Mouse (Mus musculus) kidney, embryonic 14.5 days (tissue): ENCODE measurements around the gene Tenm4. TPM values are rescaled to one million over a fixed set of nuclear protein-coding genes. Genes with fewer than 3 reads are reported as not detected.
A peak's percentile ranks its signal among the peaks of the same experiment; 100 is the strongest.

Source experiments
- ATAC-seq: fragments of 200-750 bp; cut with Nextera tagmentation; 2 replicates; pipeline ENCODE4 v1.8.0; 2017; ENCODE audit warnings: moderate number of reproducible peaks, mild to moderate bottlenecking, moderate TSS enrichment, moderate library complexity; ENCODE audit not compliant: low FRiP score, low TSS enrichment
- H3K27ac ChIP-seq: fragments of 300-500 bp; sonication (generic); 2 replicates; pipeline ENCODE4 v1.5.1; 2014; ENCODE audit warnings: low read depth, mild to moderate bottlenecking, low read length, moderate library complexity, mixed read lengths
- H3K27me3 ChIP-seq: fragments of 300-500 bp; sonication (generic); 2 replicates; pipeline ENCODE4 v1.6.1; 2014; ENCODE audit warnings: mild to moderate bottlenecking, low read length; ENCODE audit not compliant: control insufficient read depth, insufficient read depth
- H3K36me3 ChIP-seq: fragments of 300-500 bp; sonication (generic); 2 replicates; pipeline ENCODE4 v1.6.1; 2014; ENCODE audit warnings: low read length, mixed read lengths; ENCODE audit not compliant: control insufficient read depth, insufficient read depth
- H3K4me1 ChIP-seq: fragments of 300-500 bp; sonication (generic); 2 replicates; pipeline ENCODE4 v1.6.1; 2014; ENCODE audit warnings: low read length, mixed read lengths; ENCODE audit not compliant: control insufficient read depth, insufficient read depth
- H3K4me2 ChIP-seq: fragments of 300-500 bp; sonication (generic); replicated peaks from 2 replicates; pipeline ENCODE4 v1.6.1; 2014; ENCODE audit warnings: low read depth, mild to moderate bottlenecking, low read length
- H3K4me3 ChIP-seq: fragments of 300-500 bp; sonication (generic); 2 replicates; pipeline ENCODE4 v1.5.1; 2014; ENCODE audit warnings: mild to moderate bottlenecking, low read length
- H3K9ac ChIP-seq: fragments of 300-500 bp; sonication (generic); 2 replicates; pipeline ENCODE4 v1.6.1; 2014; ENCODE audit warnings: low read depth, mild to moderate bottlenecking, low read length, moderate library complexity
- H3K9me3 ChIP-seq: fragments of 300-500 bp; sonication (generic); 2 replicates; pipeline ENCODE4 v1.6.1; 2016; ENCODE audit warnings: low read length; ENCODE audit not compliant: control insufficient read depth
- WGBS: fragments of 180-500 bp; shearing (Covaris S2); extraction: QIAGEN DNeasy Blood & Tissue Kit; methylation state at CpG from one replicate; pipeline ENCODE4 v1.1.7; 2014; 5-methylcytosine and 5-hydroxymethylcytosine counted together
- polyA plus RNA-seq: library from polyadenylated mRNA; unstranded; fragments of >200 nt; fragmentation: Nextera tagmentation; extraction: Ambion mirVana; gene quantifications from 2 replicates; pipeline ENCODE4 v1.2.1, GENCODE M21; 2014

The Tenm4 gene
- polyA plus RNA-seq, 1 experiment from 2014 or later, result 51.0 TPM

- peak; percentile 70; the same call in 1 of the 2 replicates for ATAC-seq
- H3K27me3 ChIP-seq, result no peaks in the 10 kb centered on the region
- 52% methylated on average over 6 of the region's 6 CpGs for WGBS
- H3K4me1 ChIP-seq, result peaks cover 8% of the 10 kb centered on the region; the same call in 1 of the 2 replicates
- no peak overlapping the region for H3K9ac ChIP-seq
- H3K4me2 ChIP-seq, result no peak overlapping the region
- no peak overlapping the region for H3K4me3 ChIP-seq
- H3K36me3 ChIP-seq, result no peaks in the 10 kb centered on the region
- H3K9me3 ChIP-seq, result no peaks in the 10 kb centered on the region
- H3K27ac ChIP-seq, result peak overlapping the region; percentile 78
These were observed 318.5 kb downstream of the Tenm4 start for GRCm38 (mm10) chr7:96489348-96490076.

GRCm38 (mm10) chr7:96491896-96492295, 320.9 kb downstream of the Tenm4 start:
- ATAC-seq, result no peak; the same call in 1 of the 2 replicates
- no peak overlapping the region for H3K4me3 ChIP-seq
- H3K9ac ChIP-seq, result no peak overlapping the region
- H3K4me1 ChIP-seq, result peaks cover 8% of the 10 kb centered on the region; the same call in 1 of the 2 replicates
- WGBS, result 48% methylated on average over 2 of the region's 2 CpGs
- no peaks in the 10 kb centered on the region for H3K27me3 ChIP-seq
- peak overlapping the region; percentile 57; the same call in 1 of the 2 replicates for H3K27ac ChIP-seq
- H3K4me2 ChIP-seq, result no peak overlapping the region
- H3K36me3 ChIP-seq, result no peaks in the 10 kb centered on the region
- no peaks in the 10 kb centered on the region for H3K9me3 ChIP-seq

GRCm38 (mm10) chr7:96492696-96493095, 321.6 kb downstream of the Tenm4 start:
- no peaks in the 10 kb centered on the region for H3K9me3 ChIP-seq
- no peak overlapping the region for H3K9ac ChIP-seq
- H3K27me3 ChIP-seq, result no peaks in the 10 kb centered on the region
- peaks cover 8% of the 10 kb centered on the region; the same call in 1 of the 2 replicates for H3K4me1 ChIP-seq
- no peak overlapping the region for H3K4me2 ChIP-seq
- no peak overlapping the region for H3K4me3 ChIP-seq
- no peaks in the 10 kb centered on the region for H3K36me3 ChIP-seq
- whole genome bisulfite sequencing, result 88% methylated on average over 7 of the region's 7 CpGs
- H3K27ac ChIP-seq, result no peak overlapping the region
- no peak for ATAC-seq

- 67% methylated on average over 16 of the region's 16 CpGs for WGBS
- Histone ChIP-seq H3K27ac (no peak overlapping the region), H3K27me3 (no peaks in the 10 kb centered on the region), H3K4me3 (no peak overlapping the region), H3K36me3 (no peaks in the 10 kb centered on the region), H3K4me2 (no peak overlapping the region), H3K9me3 (no peaks in the 10 kb centered on the region), H3K9ac (no peak overlapping the region), H3K4me1 (peaks cover 8% of the 10 kb centered on the region; the same call in 1 of the 2 replicates)
- ATAC-seq, result no peak
These were observed 323.0 kb downstream of the Tenm4 start for GRCm38 (mm10) chr7:96494057-96494456.

GRCm38 (mm10) chr7:96500108-96500507, 329.1 kb downstream of the Tenm4 start:
- 85% methylated on average over 5 of the region's 5 CpGs for WGBS
- H3K36me3 ChIP-seq, result no peaks in the 10 kb centered on the region
- no peak overlapping the region for H3K9ac ChIP-seq
- no peak overlapping the region for H3K27ac ChIP-seq
- no peak for ATAC-seq
- no peaks in the 10 kb centered on the region for H3K27me3 ChIP-seq
- no peak overlapping the region for H3K4me3 ChIP-seq
- peaks cover 7% of the 10 kb centered on the region; the same call in 1 of the 2 replicates for H3K4me1 ChIP-seq
- H3K9me3 ChIP-seq, result no peaks in the 10 kb centered on the region
- H3K4me2 ChIP-seq, result no peak overlapping the region

- no peaks in the 10 kb centered on the region for H3K36me3 ChIP-seq
- no peak overlapping the region for H3K4me2 ChIP-seq
- H3K27me3 ChIP-seq, result no peaks in the 10 kb centered on the region
- 81% methylated on average over 4 of the region's 4 CpGs for WGBS
- H3K9me3 ChIP-seq, result no peaks in the 10 kb centered on the region
- H3K9ac ChIP-seq, result no peak overlapping the region
- peaks cover 7% of the 10 kb centered on the region; the same call in 1 of the 2 replicates for H3K4me1 ChIP-seq
- H3K27ac ChIP-seq, result no peak overlapping the region
- H3K4me3 ChIP-seq, result no peak overlapping the region
- no peak for ATAC-seq
These were observed 329.8 kb downstream of the Tenm4 start for GRCm38 (mm10) chr7:96500797-96501196.

- WGBS, result 35% methylated on average over 11 of the region's 11 CpGs
- no peak overlapping the region for H3K4me3 ChIP-seq
- peak; percentile 55 for ATAC-seq
These were observed 331.4 kb downstream of the Tenm4 start for GRCm38 (mm10) chr7:96502321-96502973.

GRCm38 (mm10) chr7:96505538-96505937, 334.5 kb downstream of the Tenm4 start:
- no peak overlapping the region for H3K9ac ChIP-seq
- no peak overlapping the region for H3K4me3 ChIP-seq
- no peaks in the 10 kb centered on the region for H3K9me3 ChIP-seq
- H3K27ac ChIP-seq, result no peak overlapping the region
- H3K27me3 ChIP-seq, result no peaks in the 10 kb centered on the region
- no peaks in the 10 kb centered on the region for H3K36me3 ChIP-seq
- no peak for ATAC-seq
- H3K4me1 ChIP-seq, result peaks cover 12% of the 10 kb centered on the region; the same call in 1 of the 2 replicates
- 74% methylated on average over 6 of the region's 6 CpGs for WGBS
- no peak overlapping the region for H3K4me2 ChIP-seq

More at GRCm38 (mm10) chr7:96502321-96502973, 331.4 kb downstream of the Tenm4 start:
- Histone ChIP-seq H3K9me3 (no peaks in the 10 kb centered on the region), H3K4me2 (no peak overlapping the region), H3K9ac (no peak overlapping the region), H3K36me3 (no peaks in the 10 kb centered on the region), H3K4me1 (peaks cover 7% of the 10 kb centered on the region; the same call in 1 of the 2 replicates), H3K27me3 (no peaks in the 10 kb centered on the region), H3K27ac (no peak overlapping the region)

- Histone ChIP-seq H3K4me2 (no peak overlapping the region), H3K27me3 (no peaks in the 10 kb centered on the region), H3K9ac (no peak overlapping the region), H3K4me3 (no peak overlapping the region), H3K4me1 (peaks cover 14% of the 10 kb centered on the region), H3K36me3 (no peaks in the 10 kb centered on the region), H3K9me3 (no peaks in the 10 kb centered on the region), H3K27ac (no peak overlapping the region)
- WGBS, result 88% methylated on average over 8 of the region's 8 CpGs
- no peak for ATAC-seq
These were observed 336.0 kb downstream of the Tenm4 start for GRCm38 (mm10) chr7:96507046-96507445.
